Mouse (Mus musculus) G1E (cell line): ENCODE data around the gene Tpk1.

Experiments
- CTCF ChIP-seq: IDR thresholded peaks from 2 replicates; pipeline ENCODE4 v1.5.1; 2012; ENCODE audit warnings: low read depth, low read length, inconsistent platforms, mixed read lengths
- POLR2AphosphoS5 ChIP-seq: IDR thresholded peaks from 2 replicates; pipeline ENCODE4 v1.6.1; 2012; ENCODE audit warnings: low read depth, low read length, inconsistent platforms; ENCODE audit not compliant: insufficient replicate concordance

DNA sequence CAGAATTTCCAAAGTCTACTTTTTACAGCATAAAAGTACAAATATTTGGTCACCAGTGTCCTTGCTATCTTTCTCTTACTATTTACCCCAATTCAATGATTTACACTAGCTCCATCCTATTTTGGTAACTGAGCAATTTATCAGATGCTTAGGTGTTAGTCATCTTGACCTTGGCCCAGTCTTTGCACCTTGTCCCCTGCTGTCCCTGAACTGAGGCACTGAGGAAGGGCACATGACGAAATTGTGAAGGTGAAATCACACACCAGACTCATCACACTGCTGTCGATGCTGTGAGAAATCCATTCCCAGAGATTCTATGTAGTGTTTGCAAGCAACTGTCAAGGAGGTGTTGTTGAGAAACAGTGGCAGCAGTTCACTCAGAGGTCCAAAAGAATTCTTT lies 145.9 kb downstream of the Tpk1 start:
- TF ChIP-seq CTCF: no peak
- no peak for TF ChIP-seq POLR2AphosphoS5
